Comparison of ENCODE assay signal across 9 mouse cellular contexts in the genomic region with DNA sequence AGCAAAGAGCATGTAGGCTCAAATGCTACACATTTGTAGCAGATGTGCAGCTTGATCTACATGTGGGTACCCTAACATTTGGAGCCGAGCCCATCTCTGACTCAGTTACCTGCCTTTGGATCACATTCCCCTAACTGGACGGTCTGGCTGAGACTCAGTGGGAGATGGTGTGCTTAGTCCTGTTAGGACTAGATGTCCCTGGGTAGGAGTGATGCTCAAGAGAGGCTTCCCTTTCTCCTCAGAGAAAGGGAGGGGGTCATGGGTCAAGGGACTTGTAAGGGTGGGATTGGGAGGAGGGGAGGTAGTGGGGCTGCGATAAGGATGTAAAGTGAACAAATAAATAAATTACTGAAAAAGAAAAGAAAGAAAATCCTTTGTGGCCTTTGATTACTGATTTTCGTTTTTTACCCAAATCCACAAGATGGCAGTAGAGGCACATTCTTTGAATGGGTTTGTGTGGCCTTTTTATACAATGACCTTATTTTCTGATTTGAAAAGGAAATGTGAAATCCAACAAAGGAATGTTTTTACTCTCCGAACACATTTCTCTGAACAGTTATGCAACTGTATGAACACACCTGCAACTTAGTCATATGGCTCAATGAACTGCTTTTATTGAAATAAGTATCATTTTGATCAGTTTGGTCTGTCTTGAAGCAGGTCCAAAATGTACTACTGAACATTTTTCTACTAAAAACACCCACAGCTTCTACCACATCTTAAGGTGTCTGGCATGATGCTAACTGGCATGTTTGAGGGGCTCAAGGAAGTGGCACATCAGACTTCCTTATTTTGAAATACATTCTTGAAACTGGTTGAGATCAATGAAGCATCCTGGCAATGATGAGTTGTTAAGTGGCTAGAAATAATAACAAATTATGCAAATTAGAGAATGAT. TPM values are rescaled to one million over a fixed set of nuclear protein-coding genes. Genes with fewer than 3 reads are reported as not detected.
DNase-seq lines count a peak whose midpoint lies in the region; ATAC-seq and TF ChIP-seq lines count a peak whose summit lies in the region.
"Had no signal": no experiment of that assay in that cellular context is flagged by ENCODE, and none has a peak within 500 bp of the region (broad histone marks: within the 10 kb centered on the region; RNA-seq: fewer than 3 reads in every experiment).

No protein-coding gene starts in this region.

- 0 out of 2 replicates have a peak, but pooled peaks have one; percentile 34 for ATAC-seq in embryonic facial prominence, embryonic 11.5 days (replicated peaks; ENCODE audit: insufficient number of reproducible peaks, low FRiP score, low TSS enrichment, low read depth)

- no peaks in the 10 kb centered on the region for H3K36me3 ChIP-seq in embryonic facial prominence, embryonic 11.5 days (replicated peaks; ENCODE audit: control insufficient read depth, insufficient read depth, low read depth, low read length)
- no peaks in the 10 kb centered on the region for H3K36me3 ChIP-seq in embryonic facial prominence, embryonic 10.5 days (replicated peaks)

- H3K27me3 ChIP-seq in embryonic facial prominence, embryonic 11.5 days (ENCODE audit: control insufficient read depth, insufficient read depth, low read length) = no peaks in the 10 kb centered on the region
- H3K27me3 ChIP-seq in embryonic facial prominence, embryonic 10.5 days (replicated peaks; ENCODE audit: low read depth, poor library complexity, severe bottlenecking) = no peaks in the 10 kb centered on the region

- no peak for TF ChIP-seq CTCF in lung, adult 2 months (IDR thresholded peaks at IDR 0.05; ENCODE audit: insufficient read depth, low read length)

- peak; percentile 55 for DNase-seq in embryonic facial prominence, embryonic 11.5 days (ENCODE audit: low spot score)
- DNase-seq in embryonic facial prominence, embryonic 10.5 days (ENCODE audit: low spot score) = no peak
- DNase-seq in right cerebral cortex, adult 2 months (ENCODE audit: low spot score in 2 of 2) = peak; percentile 1 to 5
- DNase-seq in right cerebral cortex, postnatal 25 days = no peak
- DNase-seq in induced T-regulatory cell, adult 2 months (ENCODE audit: low read depth) = peak; percentile 6
- DNase-seq in adrenal gland, postnatal 10 days = no peak
- no peak for DNase-seq in kidney, postnatal 4 days
- no peak for DNase-seq in lung, adult 2 months

- no peak overlapping the region for H3K9ac ChIP-seq in embryonic facial prominence, embryonic 11.5 days (replicated peaks; ENCODE audit: low read length)

- H3K27ac ChIP-seq in embryonic facial prominence, embryonic 11.5 days (replicated peaks; ENCODE audit: low read depth, low read length) = no peak overlapping the region
- no peak overlapping the region for H3K27ac ChIP-seq in embryonic facial prominence, embryonic 10.5 days (replicated peaks)

- H3K4me3 ChIP-seq in embryonic facial prominence, embryonic 11.5 days (ENCODE audit: low read depth, low read length) = no peak overlapping the region
- no peak overlapping the region for H3K4me3 ChIP-seq in embryonic facial prominence, embryonic 10.5 days
- H3K4me3 ChIP-seq in lung, adult 2 months (replicated peaks; ENCODE audit: extremely low read depth, low read depth, low read length) = no peak overlapping the region

- H3K4me1 ChIP-seq in embryonic facial prominence, embryonic 11.5 days (ENCODE audit: control insufficient read depth, insufficient read depth, low read length) = no peaks in the 10 kb centered on the region
- no peaks in the 10 kb centered on the region for H3K4me1 ChIP-seq in embryonic facial prominence, embryonic 10.5 days
- no peaks in the 10 kb centered on the region for H3K4me1 ChIP-seq in lung, adult 2 months (ENCODE audit: control insufficient read depth, insufficient read depth, low read length)

- H3K9me3 ChIP-seq in embryonic facial prominence, embryonic 11.5 days (replicated peaks; ENCODE audit: control insufficient read depth, low read length) = no peaks in the 10 kb centered on the region
- no peaks in the 10 kb centered on the region for H3K9me3 ChIP-seq in embryonic facial prominence, embryonic 10.5 days

- TF ChIP-seq POLR2A in lung, adult 2 months (IDR thresholded peaks at IDR 0.05; ENCODE audit: borderline replicate concordance, extremely low read depth, low read depth, low read length) = no peak

- H3K4me2 ChIP-seq in embryonic facial prominence, embryonic 11.5 days (ENCODE audit: low read depth, low read length) = no peak overlapping the region

- whole genome bisulfite sequencing in embryonic facial prominence, embryonic 11.5 days = 16% methylated on average over 5 of the region's 5 CpGs
- WGBS in embryonic facial prominence, embryonic 10.5 days = 22% methylated on average over 5 of the region's 5 CpGs
- 26% methylated on average over 5 of the region's 5 CpGs for WGBS in lung, adult 2 months

RNA-seq across cellular contexts. Expression of a gene that starts 18.9 kb away (rescaled TPM):
- polyA plus RNA-seq in embryonic facial prominence, embryonic 11.5 days (2014; fragmentation: Nextera tagmentation; extraction: Ambion mirVana) = 4.5 and 5.7 TPM in 2 replicates
- polyA plus RNA-seq in embryonic facial prominence, embryonic 10.5 days (2016; fragmentation: Nextera tagmentation; extraction: Ambion mirVana) = 2.5 and 3.1 TPM in 2 replicates
- total RNA-seq in adrenal gland, postnatal 10 days (2021) = 1 to 10 TPM; 1.5 to 2.1 TPM
- polyA plus RNA-seq in lung, adult 2 months (2012; rRNA removed) = 0.43 and 0.54 TPM in 2 replicates

RNA-seq across cellular contexts. Expression of a gene that starts 53.1 kb away (rescaled TPM):
- polyA plus RNA-seq in embryonic facial prominence, embryonic 11.5 days (2014; fragmentation: Nextera tagmentation; extraction: Ambion mirVana) = not detected in 2 replicates
- polyA plus RNA-seq in embryonic facial prominence, embryonic 10.5 days (2016; fragmentation: Nextera tagmentation; extraction: Ambion mirVana) = not detected in 2 replicates
- total RNA-seq in adrenal gland, postnatal 10 days (2021) = not detected
- polyA plus RNA-seq in lung, adult 2 months (2012; rRNA removed) = not detected in 2 replicates
- total RNA-seq: layer of hippocampus, postnatal 10 days had no signal

Comparison
In these comparisons a context has a peak if more than half of its experiments do, and no peak if none do; other contexts are left out.
1. DNase-seq: peak in embryonic facial prominence, embryonic 11.5 days (single experiment), right cerebral cortex, adult 2 months (2 of 2) and induced T-regulatory cell, adult 2 months (single experiment); none in embryonic facial prominence, embryonic 10.5 days (single experiment), right cerebral cortex, postnatal 25 days (single experiment), adrenal gland, postnatal 10 days (single experiment), kidney, postnatal 4 days (0 of 2) and lung, adult 2 months (single experiment).